Mouse (Mus musculus) kidney, adult 2 months (tissue): ENCODE data around the gene Pwwp2a.

Experiments
- CTCF ChIP-seq: fragments of 200-500 bp; conservative IDR thresholded peaks from 2 replicates; pipeline ENCODE4 v1.5.1; 2011; ENCODE audit warnings: low read depth, mild to moderate bottlenecking, control low read depth, low read length, moderate library complexity, mixed read lengths; ENCODE audit not compliant: insufficient read depth, insufficient read length
- POLR2A ChIP-seq: fragments of 200-500 bp; IDR thresholded peaks from one replicate; pipeline ENCODE4 v1.6.1; 2011; ENCODE audit warnings: low read depth, low read length, control low read depth

DNA sequence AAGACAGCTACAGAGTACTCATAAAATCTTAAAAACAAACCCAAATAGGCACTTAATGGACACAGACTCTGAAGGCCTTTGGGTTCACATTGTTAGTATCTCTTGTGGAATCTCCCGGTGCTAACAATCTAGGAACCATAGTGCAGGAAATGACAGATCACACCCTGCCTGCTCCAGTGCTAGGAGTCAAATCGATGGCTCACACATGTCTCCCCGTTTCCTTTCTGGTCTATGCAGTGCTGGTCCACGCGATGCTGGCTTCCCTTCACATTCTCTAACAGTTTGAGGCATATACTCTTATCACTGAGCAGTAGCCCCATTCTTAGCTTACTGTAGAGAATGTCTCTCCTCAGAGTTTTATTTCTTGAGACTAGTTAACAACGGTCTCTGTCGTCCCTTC, 46.0 kb downstream of the Pwwp2a start:
- no peak for TF ChIP-seq POLR2A
- no peak for TF ChIP-seq CTCF
